Mouse (Mus musculus) C2C12 (cell line): Measurements from ENCODE around the gene Rgcc. TPM values are rescaled to one million over a fixed set of nuclear protein-coding genes. Genes with fewer than 3 reads are reported as not detected.
A peak's percentile ranks its signal among the peaks of the same experiment; 100 is the strongest.

Source experiments
- H3K27me3 ChIP-seq: one replicate; pipeline ENCODE4 v1.6.1; 2011; ENCODE audit not compliant: control insufficient read depth, insufficient read depth, insufficient read length
- H3K36me3 ChIP-seq: one replicate; pipeline ENCODE4 v1.6.1; 2011; ENCODE audit not compliant: control insufficient read depth, insufficient read depth
- H3K4me3 ChIP-seq: one replicate; pipeline ENCODE4 v1.5.1; 2011; ENCODE audit warnings: mild to moderate bottlenecking, control low read depth; ENCODE audit not compliant: poor library complexity, insufficient read depth, severe bottlenecking
- H3K79me2 ChIP-seq: one replicate; pipeline ENCODE4 v1.6.1; 2011; ENCODE audit not compliant: control insufficient read depth, insufficient read depth
- H3K79me3 ChIP-seq: one replicate; pipeline ENCODE4 v1.6.1; 2011; ENCODE audit warnings: low read depth, control low read depth
- H3ac ChIP-seq: one replicate; pipeline ENCODE3; 2011; ENCODE audit warnings: low read depth; ENCODE audit not compliant: control insufficient read depth, insufficient read length
- CEBPB ChIP-seq: IDR thresholded peaks from one replicate; pipeline ENCODE4 v1.6.1; 2011; ENCODE audit warnings: low read depth, mild to moderate bottlenecking, control low read depth, moderate library complexity
- CTCF ChIP-seq: IDR thresholded peaks from one replicate; pipeline ENCODE4 v1.5.1; 2011; ENCODE audit not compliant: control insufficient read depth, insufficient read depth, insufficient read length
- FOSL1 ChIP-seq: IDR thresholded peaks from one replicate; pipeline ENCODE4 v1.8.0; 2011; ENCODE audit warnings: mild to moderate bottlenecking, low read length; ENCODE audit not compliant: poor library complexity, insufficient read depth, severe bottlenecking
- MAX ChIP-seq: IDR thresholded peaks from one replicate; pipeline ENCODE4 v1.6.1; 2011; ENCODE audit warnings: mild to moderate bottlenecking, control low read depth
- MYOD1 ChIP-seq: IDR thresholded peaks from one replicate; pipeline ENCODE4 v1.6.1; 2011; ENCODE audit warnings: low read depth; ENCODE audit not compliant: control insufficient read depth, insufficient read length
- MYOG ChIP-seq: IDR thresholded peaks from one replicate; pipeline ENCODE4 v1.6.1; 2011; ENCODE audit not compliant: control insufficient read depth, insufficient read length; ENCODE audit errors: extremely low read depth
- USF1 ChIP-seq: IDR thresholded peaks from one replicate; pipeline ENCODE4 v1.6.1; 2011; ENCODE audit warnings: low read depth, mild to moderate bottlenecking, control low read depth, moderate library complexity
- polyA plus RNA-seq: library from polyadenylated mRNA; unstranded; fragments of >200 nt; fragmentation: generic; extraction: Trizol; gene quantifications from one replicate; pipeline ENCODE4 v1.2.1, GENCODE M21; 2012; ENCODE audit warnings: missing spikeins

Rgcc gene
- polyA plus RNA-seq, 1 experiment: 1.5 TPM

DNA sequence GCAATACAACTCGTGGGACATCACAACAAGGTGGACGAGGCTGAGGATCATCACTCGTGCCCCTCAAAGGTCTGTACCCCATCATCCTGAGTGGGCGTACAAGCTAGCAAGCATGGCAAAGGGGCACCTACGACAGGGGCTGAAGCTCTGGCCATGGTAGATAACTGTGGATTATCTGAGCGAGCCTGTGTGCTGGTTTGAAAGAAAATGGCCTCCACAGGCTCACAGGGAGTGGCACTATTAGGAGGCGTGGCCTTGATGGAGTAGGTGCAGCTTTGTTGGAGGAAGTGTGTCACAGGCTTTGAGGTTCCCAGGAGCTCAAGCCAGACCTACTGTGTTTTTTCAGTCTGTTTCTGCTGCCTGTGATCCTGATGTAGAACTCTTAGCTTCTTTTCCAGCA is 5.7 kb upstream of the Rgcc start:
- no peaks in the 10 kb centered on the region for H3K79me3 ChIP-seq
- H3K4me3 ChIP-seq: no peak overlapping the region
- TF ChIP-seq CEBPB (no peak), CTCF (no peak), MYOG (no peak)

GRCm38 (mm10) chr14:79304873-79305464 is 3.5 kb upstream of the Rgcc start:
- H3ac ChIP-seq: no peak overlapping the region
- H3K27me3 ChIP-seq: no peaks in the 10 kb centered on the region
- no peak overlapping the region for H3K4me3 ChIP-seq
- H3K79me2 ChIP-seq: no peaks in the 10 kb centered on the region
- no peaks in the 10 kb centered on the region for H3K36me3 ChIP-seq
- TF ChIP-seq MAX (no peak), CTCF (no peak), MYOG (no peak), FOSL1 (no peak), MYOD1 (no peak), USF1 (no peak), CEBPB (no peak)
- no peaks in the 10 kb centered on the region for H3K79me3 ChIP-seq

More for the DNA sequence above, 5.7 kb upstream of the Rgcc start:
- no peaks in the 10 kb centered on the region for H3K27me3 ChIP-seq
- H3K79me2 ChIP-seq: no peaks in the 10 kb centered on the region
- no peaks in the 10 kb centered on the region for H3K36me3 ChIP-seq
- no peak overlapping the region for H3ac ChIP-seq

DNA sequence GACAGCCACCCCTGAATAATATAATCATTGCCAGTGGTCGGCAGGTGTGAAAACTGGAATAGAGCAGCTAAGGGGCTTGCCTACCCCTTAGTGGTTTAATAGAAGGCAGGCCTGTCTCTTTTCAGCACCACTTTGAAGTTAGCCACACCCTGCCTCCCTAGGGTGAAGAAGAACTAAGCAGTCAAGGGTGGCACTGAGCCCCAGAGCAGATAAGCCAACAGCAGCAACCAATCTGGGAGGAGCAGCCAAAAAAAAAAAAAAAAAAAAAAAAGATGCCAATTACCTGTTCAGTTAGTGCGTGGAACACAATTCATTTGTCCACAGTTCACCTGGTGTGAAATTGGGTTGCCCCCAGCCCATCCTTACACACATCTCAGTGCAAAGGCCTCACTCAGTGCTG is 1.7 kb upstream of the Rgcc start:
- Histone ChIP-seq H3K36me3 (no peaks in the 10 kb centered on the region), H3K79me3 (no peaks in the 10 kb centered on the region), H3K27me3 (no peaks in the 10 kb centered on the region), H3K79me2 (no peaks in the 10 kb centered on the region), H3K4me3 (no peak overlapping the region), H3ac (no peak overlapping the region)
- no peak for TF ChIP-seq MAX
- TF ChIP-seq CEBPB: no peak
- no peak for TF ChIP-seq MYOD1
- TF ChIP-seq FOSL1: no peak
- no peak for TF ChIP-seq CTCF
- no peak for TF ChIP-seq USF1
- TF ChIP-seq MYOG: no peak

- H3K79me3 ChIP-seq: no peaks in the 10 kb centered on the region
- H3ac ChIP-seq: peak overlapping the region; percentile 62
- no peaks in the 10 kb centered on the region for H3K36me3 ChIP-seq
- H3K4me3 ChIP-seq: peak overlapping the region; percentile 28
- H3K79me2 ChIP-seq: no peaks in the 10 kb centered on the region
- TF ChIP-seq MYOG (no peak), CEBPB (no peak), CTCF (no peak), USF1 (no peak), MAX (no peak), FOSL1 (no peak), MYOD1 (no peak)
- H3K27me3 ChIP-seq: no peaks in the 10 kb centered on the region
Measured at GRCm38 (mm10) chr14:79300641-79301350, 649 bp downstream of the Rgcc start.

DNA sequence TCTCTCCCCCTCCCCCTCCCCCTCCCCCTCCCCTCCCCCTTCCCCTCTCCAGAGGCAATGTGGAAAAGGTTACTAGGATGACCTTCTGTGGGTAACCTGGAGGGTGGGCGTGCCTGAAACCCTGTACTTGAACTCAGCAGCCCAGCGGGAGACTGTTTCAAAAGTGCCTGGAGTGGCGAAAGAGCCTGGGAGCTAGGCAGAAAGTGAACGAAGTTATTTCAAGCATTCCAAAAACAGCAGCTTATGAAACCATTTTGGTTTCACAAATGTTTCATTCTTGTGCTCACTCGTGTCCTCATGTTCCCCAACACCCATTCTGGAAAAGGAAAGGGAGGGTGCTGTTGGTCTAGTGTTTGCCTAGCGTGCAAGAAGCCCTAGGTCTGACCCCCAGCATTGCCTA is 1.6 kb downstream of the Rgcc start:
- no peak for TF ChIP-seq MAX
- TF ChIP-seq MYOG: no peak
- no peak for TF ChIP-seq FOSL1
- no peak for TF ChIP-seq MYOD1
- no peak for TF ChIP-seq CEBPB
- TF ChIP-seq CTCF: no peak
- no peak for TF ChIP-seq USF1
- Histone ChIP-seq H3K27me3 (no peaks in the 10 kb centered on the region), H3K79me3 (no peaks in the 10 kb centered on the region), H3K79me2 (no peaks in the 10 kb centered on the region), H3K36me3 (no peaks in the 10 kb centered on the region), H3K4me3 (no peak overlapping the region), H3ac (no peak overlapping the region)

DNA sequence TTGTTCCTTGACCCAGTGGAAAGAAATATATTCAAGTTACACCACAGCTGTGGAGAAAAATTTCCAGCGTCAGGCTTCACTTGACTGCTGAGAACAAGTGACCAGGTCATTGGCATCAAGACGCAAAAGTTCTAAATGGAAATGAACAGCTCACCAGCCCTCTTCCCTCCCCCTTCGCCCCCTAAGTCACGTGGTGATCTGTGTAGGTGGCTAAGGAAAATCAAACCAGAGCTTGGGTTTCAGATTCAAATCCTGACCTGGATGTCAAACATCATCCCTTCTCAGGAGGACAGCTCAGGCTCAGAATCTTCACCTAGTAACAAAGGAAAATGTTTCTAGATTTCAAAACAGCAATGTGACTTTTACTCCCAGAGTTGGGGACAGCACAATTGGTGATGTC is 2.2 kb downstream of the Rgcc start:
- Histone ChIP-seq H3K4me3 (no peak overlapping the region), H3ac (no peak overlapping the region), H3K79me3 (no peaks in the 10 kb centered on the region), H3K27me3 (no peaks in the 10 kb centered on the region), H3K79me2 (no peaks in the 10 kb centered on the region), H3K36me3 (no peaks in the 10 kb centered on the region)
- peak; percentile 78 for TF ChIP-seq USF1
- TF ChIP-seq CTCF: no peak
